Mouse (Mus musculus) liver, embryonic 14.5 days (tissue): ENCODE data around the gene Scd4.

Experiments used
- CTCF ChIP-seq: IDR thresholded peaks from 2 replicates; pipeline ENCODE4 v1.5.1; 2016; ENCODE audit warnings: antibody characterized with exemption, low read depth, control low read depth
- EP300 ChIP-seq: IDR thresholded peaks from 2 replicates; pipeline ENCODE4 v1.6.1; 2016; ENCODE audit warnings: antibody characterized with exemption, low read depth

- TF ChIP-seq CTCF = no peak
- TF ChIP-seq EP300 = no peak
Measured at GRCm38 (mm10) chr19:44304851-44305510, 27.9 kb upstream of the Scd4 start.
